Mouse (Mus musculus): ENCODE data around the gene Clec11a.

- no peak for TF ChIP-seq GATA1 (IDR thresholded peaks at IDR 0.05; ENCODE audit: borderline replicate concordance, low read length)
- TF ChIP-seq FLI1 (IDR thresholded peaks at IDR 0.05; ENCODE audit: low read length), result no peak
These were observed 1.7 kb downstream of the Clec11a start for GRCm38 (mm10) chr7:44304775-44305641.

Data from megakaryocyte, embryonic 14.5 days (primary cell).